Mouse (Mus musculus): ENCODE measurements around the gene Fam102a.

Fam102a gene

DNA sequence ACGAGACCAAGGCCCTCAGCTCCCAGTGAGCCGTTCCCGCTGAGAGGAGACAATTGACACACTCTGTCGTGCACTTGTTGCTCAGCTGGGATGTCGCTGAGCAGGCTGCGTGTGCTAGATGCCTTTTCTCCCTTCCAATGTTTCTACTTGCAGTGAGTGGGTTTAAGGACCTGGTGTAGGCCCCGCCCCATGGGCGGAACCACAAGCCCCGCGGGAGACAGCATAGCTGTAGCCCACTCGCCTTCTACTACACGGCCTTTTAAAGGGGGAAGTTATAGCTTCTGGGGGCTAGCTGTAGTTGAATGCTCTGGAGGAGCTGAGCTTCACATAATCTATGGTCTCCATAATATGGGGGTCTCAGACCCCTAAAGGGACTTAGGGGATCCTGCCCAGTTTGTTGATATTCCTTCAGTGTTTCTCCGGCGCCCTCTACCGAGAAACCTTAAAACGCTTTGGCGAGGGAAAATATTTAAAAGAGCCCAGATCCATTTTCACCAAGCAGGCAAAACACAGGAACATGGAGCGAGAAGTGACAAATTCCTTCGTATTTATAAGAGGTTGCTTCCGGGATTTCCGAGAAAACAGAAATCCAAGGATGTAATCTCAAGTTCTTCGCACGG, 75.6 kb downstream of the Fam102a start:
- peak; percentile 51 for DNase-seq

DNA sequence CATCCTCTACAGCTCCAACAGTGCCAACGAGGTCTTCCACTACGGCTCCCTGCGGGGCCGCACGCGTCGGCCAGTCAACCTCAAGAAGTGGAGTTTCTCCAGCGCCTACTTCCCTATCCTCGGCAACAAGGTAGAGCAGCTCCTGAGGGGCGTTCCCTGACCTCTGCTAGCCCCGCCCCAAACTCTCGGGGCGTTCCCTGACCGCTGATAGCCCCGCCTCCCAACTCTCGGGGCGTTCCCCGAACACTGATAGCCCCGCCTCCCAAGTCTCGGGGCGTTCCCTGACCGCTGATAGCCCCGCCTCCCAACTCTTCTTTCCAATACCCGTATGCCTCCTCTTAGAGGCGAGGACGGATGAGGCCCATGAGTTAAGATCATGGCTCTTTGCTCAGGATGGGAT, 77.1 kb downstream of the Fam102a start:
- no peak for DNase-seq

DNA sequence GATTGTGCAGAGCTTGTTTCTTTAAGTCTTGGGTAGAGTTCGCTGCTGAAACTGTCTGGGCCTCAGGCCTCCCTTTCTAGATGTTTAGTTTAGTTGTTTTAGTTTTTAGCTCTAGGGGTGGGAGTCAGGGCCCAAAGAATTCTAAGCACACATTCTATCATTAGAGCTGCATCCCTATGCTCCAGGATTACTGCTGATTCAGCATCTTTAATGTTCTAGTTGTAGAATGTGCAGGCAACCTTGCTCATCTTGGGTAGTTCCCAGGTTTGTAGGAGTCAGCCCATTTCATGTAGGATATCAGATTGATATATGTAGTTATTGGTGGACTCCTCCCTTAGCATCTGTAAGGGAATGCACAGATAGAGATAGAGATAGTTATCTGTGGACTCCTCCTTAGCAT, 82.0 kb downstream of the Fam102a start:
- no peak for DNase-seq

- no peak for DNase-seq
Observed at GRCm38 (mm10) chr2:32617601-32618000, 82.5 kb downstream of the Fam102a start.

GRCm38 (mm10) chr2:32618051-32618450, 82.9 kb downstream of the Fam102a start:
- no peak for DNase-seq
